Mouse (Mus musculus) stomach, postnatal 0 days (tissue): ENCODE measurements at regions not wholly inside any gene's neighbourhood (a gene's known extent, or its start where the extent isn't known, plus 50 kb on each side); places are given as distances from the start of the nearest gene placed in this dataset.

Source experiments
- ATAC-seq: fragments of 200-750 bp; cut with Nextera tagmentation; 2 replicates; pipeline ENCODE4 v1.8.0; 2017; ENCODE audit not compliant: low FRiP score, low TSS enrichment
- DNase-seq: peaks from one replicate; pipeline ENCODE4 v3.0.0-alpha.2; 2016; ENCODE audit warnings: low spot score
- H3K27ac ChIP-seq: fragments of 300-500 bp; sonication (generic); replicated peaks from 2 replicates; pipeline ENCODE4 v1.5.1; 2014; ENCODE audit warnings: mild to moderate bottlenecking, control low read depth
- H3K27me3 ChIP-seq: fragments of 300-500 bp; sonication (generic); 2 replicates; pipeline ENCODE4 v1.6.1; 2014; ENCODE audit warnings: low read length; ENCODE audit not compliant: control insufficient read depth, insufficient read depth
- H3K36me3 ChIP-seq: fragments of 300-500 bp; sonication (generic); 2 replicates; pipeline ENCODE4 v1.6.1; 2014; ENCODE audit warnings: low read length, mixed read lengths; ENCODE audit not compliant: control insufficient read depth, insufficient read depth
- H3K4me1 ChIP-seq: fragments of 300-500 bp; sonication (generic); replicated peaks from 2 replicates; pipeline ENCODE4 v1.6.1; 2014; ENCODE audit warnings: antibody characterized with exemption; ENCODE audit not compliant: control insufficient read depth, insufficient read depth
- H3K4me2 ChIP-seq: fragments of 300-500 bp; sonication (generic); replicated peaks from 2 replicates; pipeline ENCODE4 v1.6.1; 2014; ENCODE audit warnings: low read depth, mild to moderate bottlenecking, control low read depth, moderate library complexity
- H3K4me3 ChIP-seq: fragments of 300-500 bp; sonication (generic); 2 replicates; pipeline ENCODE4 v1.5.1; 2014; ENCODE audit warnings: low read depth, low read length, control low read depth
- H3K9ac ChIP-seq: fragments of 300-500 bp; sonication (generic); 2 replicates; pipeline ENCODE4 v1.6.1; 2014; ENCODE audit warnings: mild to moderate bottlenecking, low read length, control low read depth, mixed read lengths
- H3K9me3 ChIP-seq: fragments of 300-500 bp; sonication (generic); 2 replicates; pipeline ENCODE4 v1.6.1; 2016; ENCODE audit warnings: low read length; ENCODE audit not compliant: control insufficient read depth
- CTCF ChIP-seq: IDR thresholded peaks from 2 replicates; pipeline ENCODE4 v1.5.1; 2016; ENCODE audit warnings: antibody characterized with exemption, low read depth, mild to moderate bottlenecking, moderate library complexity
- EP300 ChIP-seq: optimal IDR thresholded peaks from 2 replicates; pipeline ENCODE3; 2016; ENCODE audit warnings: antibody characterized with exemption
- WGBS: fragments of 180-500 bp; shearing (Covaris S2); extraction: QIAGEN DNeasy Blood & Tissue Kit; methylation state at CpG from one replicate; pipeline ENCODE4 v1.1.7; 2014; 5-methylcytosine and 5-hydroxymethylcytosine counted together

- Histone ChIP-seq H3K9ac (peak overlapping the region; percentile 43; the same call in 1 of the 2 replicates), H3K4me1 (no peaks in the 10 kb centered on the region), H3K9me3 (no peaks in the 10 kb centered on the region), H3K4me2 (peak overlapping the region; percentile 59), H3K27ac (peak overlapping the region; percentile 82), H3K27me3 (no peaks in the 10 kb centered on the region), H3K36me3 (no peaks in the 10 kb centered on the region), H3K4me3 (peak overlapping the region; percentile 29; the same call in 1 of the 2 replicates)
- TF ChIP-seq EP300 (no peak), CTCF (no peak)
- DNase-seq (peak; percentile 86), ATAC-seq (peak; percentile 94)
- WGBS = 7% methylated on average over 16 of the region's 16 CpGs
These were observed 101.6 kb upstream of the Med13l start for GRCm38 (mm10) chr5:118458727-118459390.

GRCm38 (mm10) chr5:118459391-118459792 lies 101.1 kb upstream of the Med13l start:
- H3K4me3 ChIP-seq = peak overlapping the region; percentile 29
- H3K9me3 ChIP-seq = no peaks in the 10 kb centered on the region
- WGBS = 6% methylated on average over 12 of the region's 12 CpGs
- H3K27me3 ChIP-seq = no peaks in the 10 kb centered on the region
- peak overlapping the region; percentile 59 for H3K4me2 ChIP-seq
- DNase-seq (peak; percentile 55), ATAC-seq (peak; percentile 59)
- peak overlapping the region; percentile 82 for H3K27ac ChIP-seq
- no peaks in the 10 kb centered on the region for H3K36me3 ChIP-seq
- H3K4me1 ChIP-seq = no peaks in the 10 kb centered on the region
- H3K9ac ChIP-seq = peak overlapping the region; percentile 43
- TF ChIP-seq EP300 (no peak), CTCF (no peak; the same call in 1 of the 2 replicates)

GRCm38 (mm10) chr5:118461967-118462366 lies 98.5 kb upstream of the Med13l start:
- no peak for ATAC-seq
- H3K36me3 ChIP-seq = no peaks in the 10 kb centered on the region
- no peak overlapping the region for H3K9ac ChIP-seq
- WGBS = 70% methylated on average over 4 of the region's 4 CpGs
- no peak for DNase-seq
- H3K9me3 ChIP-seq = no peaks in the 10 kb centered on the region
- H3K4me3 ChIP-seq = no peak overlapping the region
- H3K4me2 ChIP-seq = no peak overlapping the region
- TF ChIP-seq EP300 (no peak), CTCF (no peak)
- H3K27me3 ChIP-seq = no peaks in the 10 kb centered on the region
- peaks cover 4% of the 10 kb centered on the region; the same call in 1 of the 2 replicates for H3K4me1 ChIP-seq
- H3K27ac ChIP-seq = no peak overlapping the region

GRCm38 (mm10) chr5:118464931-118465801 lies 95.3 kb upstream of the Med13l start:
- Histone ChIP-seq H3K4me3 (peak overlapping the region; percentile 22), H3K9ac (peak overlapping the region; percentile 35), H3K27ac (peak overlapping the region; percentile 83), H3K4me2 (peak overlapping the region; percentile 55), H3K36me3 (no peaks in the 10 kb centered on the region), H3K27me3 (no peaks in the 10 kb centered on the region), H3K9me3 (no peaks in the 10 kb centered on the region), H3K4me1 (peaks cover 4% of the 10 kb centered on the region; the same call in 1 of the 2 replicates)
- WGBS = 7% methylated on average over 21 of the region's 22 CpGs
- peak; percentile 83 for ATAC-seq
- peak; percentile 71 for DNase-seq
- TF ChIP-seq EP300 (no peak), CTCF (no peak)

- H3K36me3 ChIP-seq = no peaks in the 10 kb centered on the region
- H3K4me1 ChIP-seq = peaks cover 4% of the 10 kb centered on the region; the same call in 1 of the 2 replicates
- 12% methylated on average over 10 of the region's 10 CpGs for WGBS
- no peak overlapping the region for H3K9ac ChIP-seq
- TF ChIP-seq EP300 (no peak), CTCF (no peak)
- peak overlapping the region; percentile 55 for H3K4me2 ChIP-seq
- peak; percentile 65 for ATAC-seq
- H3K27me3 ChIP-seq = no peaks in the 10 kb centered on the region
- DNase-seq = peak; percentile 81
- no peak overlapping the region for H3K4me3 ChIP-seq
- no peaks in the 10 kb centered on the region for H3K9me3 ChIP-seq
- H3K27ac ChIP-seq = peak overlapping the region; percentile 83
These were observed 94.3 kb upstream of the Med13l start for GRCm38 (mm10) chr5:118465991-118466750.
